Mouse (Mus musculus) adrenal gland, postnatal 14 days (tissue): Measurements from ENCODE around the gene Map3k20. TPM values are rescaled to one million over a fixed set of nuclear protein-coding genes. Genes with fewer than 3 reads are reported as not detected.

Experiments
- total RNA-seq: library from RNA; stranded (reverse); gene quantifications from 2 replicates; pipeline ENCODE4 v1.2.3, GENCODE M21; 2021

Gene Map3k20
- total RNA-seq, 1 experiment from 2014 or later = 33.5 TPM

Other genes starting within 250 kb of the Map3k20 start
- 10.9 and 15.0 TPM in 2 replicates for gene Cdca7, start 190.5 kb downstream of the Map3k20 start, total RNA-seq